Mouse (Mus musculus) heart, adult 11 months (tissue): Measurements from ENCODE around the gene Actr8.

Source experiments
- DNase-seq: peaks from one replicate; pipeline ENCODE4 v3.0.0; 2022

The Actr8 gene

GRCm38 (mm10) chr14:29996000-29996751 is 18.0 kb downstream of the Actr8 start:
- no peak for DNase-seq

GRCm38 (mm10) chr14:29997345-29997744 is 19.2 kb downstream of the Actr8 start:
- no peak for DNase-seq

GRCm38 (mm10) chr14:29998747-29999474 is 20.8 kb downstream of the Actr8 start:
- no peak for DNase-seq

- DNase-seq = no peak
Observed at GRCm38 (mm10) chr14:29999475-29999811, 21.3 kb downstream of the Actr8 start.

GRCm38 (mm10) chr14:30008733-30009575 is 30.8 kb downstream of the Actr8 start, which contains the start of the genes Il17rb and Chdh:
Gene Il17rb, minus strand, starts transcription at chr14:30008896.
Gene Chdh, plus strand, starts transcription at chr14:30009023.
- DNase-seq = peak; percentile 94

GRCm38 (mm10) chr14:30009864-30010560 is 31.9 kb downstream of the Actr8 start:
- peak; percentile 96 for DNase-seq

- DNase-seq = no peak
Observed at GRCm38 (mm10) chr14:30011886-30012560, 33.9 kb downstream of the Actr8 start.

GRCm38 (mm10) chr14:30014487-30014886 is 36.4 kb downstream of the Actr8 start:
- DNase-seq = no peak

- DNase-seq = no peak
Observed at GRCm38 (mm10) chr14:30015008-30015407, 36.9 kb downstream of the Actr8 start.

- DNase-seq = no peak
Observed at GRCm38 (mm10) chr14:30016666-30017065, 38.5 kb downstream of the Actr8 start.

GRCm38 (mm10) chr14:30017794-30018462 is 39.8 kb downstream of the Actr8 start:
- DNase-seq = no peak

GRCm38 (mm10) chr14:30018463-30018801 is 40.3 kb downstream of the Actr8 start:
- DNase-seq = peak; percentile 89

- no peak for DNase-seq
Observed at GRCm38 (mm10) chr14:30018846-30019245, 40.7 kb downstream of the Actr8 start.

- DNase-seq = no peak
Observed at GRCm38 (mm10) chr14:30019375-30019774, 41.2 kb downstream of the Actr8 start.

GRCm38 (mm10) chr14:30019792-30020575 is 41.8 kb downstream of the Actr8 start:
- DNase-seq = no peak

- no peak for DNase-seq
Observed at GRCm38 (mm10) chr14:30022471-30022870, 44.3 kb downstream of the Actr8 start.

GRCm38 (mm10) chr14:30024387-30024786 is 46.2 kb downstream of the Actr8 start:
- no peak for DNase-seq

GRCm38 (mm10) chr14:30027378-30027777 is 49.2 kb downstream of the Actr8 start:
- DNase-seq = no peak

- peak; percentile 83 for DNase-seq
Observed at GRCm38 (mm10) chr14:30033405-30033804, 55.3 kb downstream of the Actr8 start.

- DNase-seq = no peak
Observed at GRCm38 (mm10) chr14:30038431-30038830, 60.3 kb downstream of the Actr8 start.

- no peak for DNase-seq
Observed at GRCm38 (mm10) chr14:30039413-30039812, 61.3 kb downstream of the Actr8 start.
